Mouse (Mus musculus): Measurements from ENCODE around the gene Btbd19.

Btbd19 gene

GRCm38 (mm10) chr4:117125348-117125909, at the start of gene Btbd19:
Gene Btbd19 (minus strand): TSS chr4:117125725.
- in situ Hi-C loops (cut with MboI; ENCODE audit: low pct_unique_long_range_greater_than_20kb in 1 of 2, low sequenced_read_pairs in 2 of 2, unreplicated experiment in 1 of 2) = loop anchor here (25.0 kb wide), 2 partner anchors 288 to 313 kb away; partner anchors contain the start of genes Hpdl (in 1 of the 2), Mutyh (in 1 of the 2) and Toe1 (in 1 of the 2)

GRCm38 (mm10) chr4:117169936-117170335, 44.4 kb upstream of the Btbd19 start:
- in situ Hi-C loops (cut with MboI; ENCODE audit: low pct_unique_long_range_greater_than_20kb in 1 of 2, low sequenced_read_pairs in 2 of 2, unreplicated experiment in 1 of 2) = no loop called here

GRCm38 (mm10) chr4:117161183-117161582, 35.7 kb upstream of the Btbd19 start:
- in situ Hi-C loops (cut with MboI; ENCODE audit: low pct_unique_long_range_greater_than_20kb in 1 of 2, low sequenced_read_pairs in 2 of 2, unreplicated experiment in 1 of 2) = no loop called here

- in situ Hi-C loops (cut with MboI; ENCODE audit: low pct_unique_long_range_greater_than_20kb in 1 of 2, low sequenced_read_pairs in 2 of 2, unreplicated experiment in 1 of 2) = no loop called here
Observed at GRCm38 (mm10) chr4:117159666-117160065, 34.1 kb upstream of the Btbd19 start.

GRCm38 (mm10) chr4:117156372-117156771, 30.8 kb upstream of the Btbd19 start:
- in situ Hi-C loops (cut with MboI; ENCODE audit: low pct_unique_long_range_greater_than_20kb in 1 of 2, low sequenced_read_pairs in 2 of 2, unreplicated experiment in 1 of 2) = no loop called here

GRCm38 (mm10) chr4:117155792-117156355, 30.3 kb upstream of the Btbd19 start, which contains the start of gene Rps8:
Gene Rps8 (minus strand): TSS chr4:117156243.
- in situ Hi-C loops (cut with MboI; ENCODE audit: low pct_unique_long_range_greater_than_20kb in 1 of 2, low sequenced_read_pairs in 2 of 2, unreplicated experiment in 1 of 2) = no loop called here

GRCm38 (mm10) chr4:117155020-117155791, 29.7 kb upstream of the Btbd19 start:
- in situ Hi-C loops (cut with MboI; ENCODE audit: low pct_unique_long_range_greater_than_20kb in 1 of 2, low sequenced_read_pairs in 2 of 2, unreplicated experiment in 1 of 2) = no loop called here

GRCm38 (mm10) chr4:117152714-117153113, 27.2 kb upstream of the Btbd19 start:
- in situ Hi-C loops (cut with MboI; ENCODE audit: low pct_unique_long_range_greater_than_20kb in 1 of 2, low sequenced_read_pairs in 2 of 2, unreplicated experiment in 1 of 2) = no loop called here

- in situ Hi-C loops (cut with MboI; ENCODE audit: low pct_unique_long_range_greater_than_20kb in 1 of 2, low sequenced_read_pairs in 2 of 2, unreplicated experiment in 1 of 2) = no loop called here
Observed at GRCm38 (mm10) chr4:117151416-117151815, 25.9 kb upstream of the Btbd19 start.

GRCm38 (mm10) chr4:117150212-117150733, 24.7 kb upstream of the Btbd19 start:
- in situ Hi-C loops (cut with MboI; ENCODE audit: low pct_unique_long_range_greater_than_20kb in 1 of 2, low sequenced_read_pairs in 2 of 2, unreplicated experiment in 1 of 2) = no loop called here

GRCm38 (mm10) chr4:117149291-117150211, 24.0 kb upstream of the Btbd19 start:
- in situ Hi-C loops (cut with MboI; ENCODE audit: low pct_unique_long_range_greater_than_20kb in 1 of 2, low sequenced_read_pairs in 2 of 2, unreplicated experiment in 1 of 2) = loop anchor here (25.0 kb wide), 2 partner anchors 312 to 337 kb away; partner anchors contain the start of genes Hpdl (in 1 of the 2), Mutyh (in 1 of the 2) and Toe1 (in 1 of the 2)

GRCm38 (mm10) chr4:117148815-117149214, 23.3 kb upstream of the Btbd19 start:
- in situ Hi-C loops (cut with MboI; ENCODE audit: low pct_unique_long_range_greater_than_20kb in 1 of 2, low sequenced_read_pairs in 2 of 2, unreplicated experiment in 1 of 2) = loop anchor here (25.0 kb wide), 2 partner anchors 312 to 337 kb away; partner anchors contain the start of genes Hpdl (in 1 of the 2), Mutyh (in 1 of the 2) and Toe1 (in 1 of the 2)

GRCm38 (mm10) chr4:117148047-117148713, 22.7 kb upstream of the Btbd19 start:
- in situ Hi-C loops (cut with MboI; ENCODE audit: low pct_unique_long_range_greater_than_20kb in 1 of 2, low sequenced_read_pairs in 2 of 2, unreplicated experiment in 1 of 2) = loop anchor here (25.0 kb wide), 2 partner anchors 311 to 336 kb away; partner anchors contain the start of genes Hpdl (in 1 of the 2), Mutyh (in 1 of the 2) and Toe1 (in 1 of the 2)

- in situ Hi-C loops (cut with MboI; ENCODE audit: low pct_unique_long_range_greater_than_20kb in 1 of 2, low sequenced_read_pairs in 2 of 2, unreplicated experiment in 1 of 2) = loop anchor here (25.0 kb wide), 2 partner anchors 309 to 334 kb away; partner anchors contain the start of genes Hpdl (in 1 of the 2), Mutyh (in 1 of the 2) and Toe1 (in 1 of the 2)
Observed at GRCm38 (mm10) chr4:117146176-117146575, 20.7 kb upstream of the Btbd19 start.

GRCm38 (mm10) chr4:117145248-117145647, 19.7 kb upstream of the Btbd19 start:
- in situ Hi-C loops (cut with MboI; ENCODE audit: low pct_unique_long_range_greater_than_20kb in 1 of 2, low sequenced_read_pairs in 2 of 2, unreplicated experiment in 1 of 2) = loop anchor here (25.0 kb wide), 2 partner anchors 308 to 333 kb away; partner anchors contain the start of genes Hpdl (in 1 of the 2), Mutyh (in 1 of the 2) and Toe1 (in 1 of the 2)

- in situ Hi-C loops (cut with MboI; ENCODE audit: low pct_unique_long_range_greater_than_20kb in 1 of 2, low sequenced_read_pairs in 2 of 2, unreplicated experiment in 1 of 2) = loop anchor here (5.0 to 25.0 kb wide), 5 partner anchors 36 to 331 kb away; partner anchors contain the start of genes Hpdl (in 1 of the 2), Mutyh (in 1 of the 2) and Toe1 (in 1 of the 2)
Observed at GRCm38 (mm10) chr4:117143023-117143422, 17.5 kb upstream of the Btbd19 start.

GRCm38 (mm10) chr4:117140613-117141012, 15.1 kb upstream of the Btbd19 start:
- in situ Hi-C loops (cut with MboI; ENCODE audit: low pct_unique_long_range_greater_than_20kb in 1 of 2, low sequenced_read_pairs in 2 of 2, unreplicated experiment in 1 of 2) = loop anchor here (5.0 to 25.0 kb wide), 5 partner anchors 33 to 328 kb away; partner anchors contain the start of genes Hpdl (in 1 of the 2), Mutyh (in 1 of the 2) and Toe1 (in 1 of the 2)

Data from mouse embryonic stem cell (cell line).